Comparison of ENCODE assay signal across 26 mouse cellular contexts in the genomic region with DNA sequence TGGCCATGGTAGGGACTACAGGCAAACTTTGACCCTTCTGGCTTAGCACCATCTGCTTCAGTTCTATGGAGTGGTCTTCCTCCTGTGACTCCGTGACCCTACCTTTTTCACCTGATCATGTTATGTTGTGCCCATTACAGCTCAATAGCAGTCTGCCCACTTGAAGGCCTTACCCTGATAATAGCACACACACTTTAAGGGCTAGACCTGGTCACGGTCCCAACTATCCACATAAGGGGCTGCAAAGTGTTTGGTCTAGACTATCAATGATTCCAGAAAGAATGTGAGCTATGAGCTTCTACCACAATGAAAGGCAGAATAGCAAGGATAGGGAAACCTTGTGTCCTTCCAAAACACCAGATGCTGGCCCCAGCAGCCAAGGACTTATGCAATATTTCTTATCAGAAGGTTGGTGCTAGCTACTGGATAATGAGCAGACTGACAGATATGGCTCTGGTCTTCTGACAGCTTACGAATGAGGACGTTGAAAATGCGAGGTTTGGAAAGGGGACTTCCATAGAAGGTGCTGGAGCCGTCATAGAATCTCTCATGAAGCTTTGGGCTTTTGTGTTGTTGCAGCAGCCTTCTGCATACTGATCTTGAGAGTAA.
DNase-seq lines count a peak whose midpoint lies in the region; ATAC-seq and TF ChIP-seq lines count a peak whose summit lies in the region.
"Had no signal": no experiment of that assay in that cellular context is flagged by ENCODE, and none has a peak within 500 bp of the region (broad histone marks: within the 10 kb centered on the region; RNA-seq: fewer than 3 reads in every experiment).

No protein-coding gene starts in this region.

- H3K27ac ChIP-seq in heart, adult 2 months: no peak overlapping the region
- H3K27ac ChIP-seq in lung, embryonic 14.5 days (ENCODE audit: low read depth): no peak overlapping the region
- no peak overlapping the region for H3K27ac ChIP-seq in lung, embryonic 15.5 days
- H3K27ac ChIP-seq: embryonic facial prominence, embryonic 13.5 days; forebrain, embryonic 13.5 days; hindbrain, embryonic 15.5 days; kidney, postnatal 0 days; limb, embryonic 12.5 days had no signal

- intact Hi-C loops in heart, adult 2 months (cut with DNase I): no loop called here
- intact Hi-C loops in heart, postnatal 25 days (cut with DNase I): no loop called here
- intact Hi-C loops in left cerebral cortex, postnatal 4 days (cut with DNase I): no loop called here

- peak; percentile 49; the same call in 1 of the 2 replicates for ATAC-seq in lung, embryonic 14.5 days (ENCODE audit: insufficient read depth)
- peak; percentile 49; the same call in 1 of the 2 replicates for ATAC-seq in lung, embryonic 15.5 days (ENCODE audit: borderline replicate concordance, extremely low read depth, low FRiP score, low TSS enrichment)
- ATAC-seq: forebrain, embryonic 13.5 days; liver, postnatal 0 days had no signal

- no peak for TF ChIP-seq EP300 in heart, adult 2 months (IDR thresholded peaks at IDR 0.05; ENCODE audit: insufficient read depth, low read depth, low read length)

- H3K9me3 ChIP-seq in lung, embryonic 14.5 days (ENCODE audit: low read depth, low read length): no peaks in the 10 kb centered on the region
- no peaks in the 10 kb centered on the region for H3K9me3 ChIP-seq in lung, embryonic 15.5 days
- H3K9me3 ChIP-seq: embryonic facial prominence, embryonic 13.5 days; forebrain, embryonic 13.5 days; hindbrain, embryonic 15.5 days; limb, embryonic 12.5 days had no signal

- WGBS in heart, adult 2 months: 63% methylated on average over 6 of the region's 6 CpGs
- WGBS in lung, embryonic 14.5 days: 60% methylated on average over 6 of the region's 6 CpGs
- WGBS in lung, adult 2 months: 55% methylated on average over 6 of the region's 6 CpGs
- 54% methylated on average over 6 of the region's 6 CpGs for WGBS in lung, embryonic 15.5 days

- H3K27me3 ChIP-seq in heart, adult 2 months (ENCODE audit: control insufficient read depth, insufficient read depth, low read length): no peaks in the 10 kb centered on the region
- H3K27me3 ChIP-seq in lung, embryonic 14.5 days (ENCODE audit: insufficient read depth, low read length): no peaks in the 10 kb centered on the region
- H3K27me3 ChIP-seq in lung, embryonic 15.5 days: no peaks in the 10 kb centered on the region
- H3K27me3 ChIP-seq: embryonic facial prominence, embryonic 13.5 days; forebrain, embryonic 13.5 days; hindbrain, embryonic 15.5 days; limb, embryonic 12.5 days; megakaryocyte, embryonic 14.5 days had no signal

- no peak overlapping the region for H3K9ac ChIP-seq in heart, adult 2 months (ENCODE audit: low read depth, low read length)
- H3K9ac ChIP-seq in lung, embryonic 14.5 days: no peak overlapping the region
- no peak overlapping the region for H3K9ac ChIP-seq in lung, embryonic 15.5 days
- H3K9ac ChIP-seq: embryonic facial prominence, embryonic 13.5 days; forebrain, embryonic 13.5 days; hindbrain, embryonic 15.5 days; limb, embryonic 12.5 days; liver, postnatal 0 days had no signal

- H3K4me3 ChIP-seq in heart, adult 2 months: no peak overlapping the region
- H3K4me3 ChIP-seq in lung, embryonic 14.5 days (ENCODE audit: low read depth, low read length): no peak overlapping the region
- no peak overlapping the region for H3K4me3 ChIP-seq in lung, adult 2 months (replicated peaks; ENCODE audit: extremely low read depth, low read depth, low read length)
- no peak overlapping the region for H3K4me3 ChIP-seq in lung, embryonic 15.5 days
- H3K4me3 ChIP-seq: embryonic facial prominence, embryonic 13.5 days; erythroblast, embryonic 14.5 days; forebrain, embryonic 13.5 days; hindbrain, embryonic 15.5 days; limb, embryonic 12.5 days; megakaryocyte, embryonic 14.5 days had no signal

- TF ChIP-seq POLR2A in heart, adult 2 months (IDR thresholded peaks at IDR 0.05; ENCODE audit: insufficient read depth, low read depth, low read length): no peak
- TF ChIP-seq POLR2A in lung, adult 2 months (IDR thresholded peaks at IDR 0.05; ENCODE audit: borderline replicate concordance, extremely low read depth, low read depth, low read length): no peak

- peak; percentile 16 to 24 for DNase-seq in heart, adult 2 months
- no peak for DNase-seq in heart, postnatal 25 days (ENCODE audit: low spot score)
- DNase-seq in lung, embryonic 14.5 days: peak; percentile 61
- DNase-seq in lung, adult 2 months: no peak
- peak; percentile 39 for DNase-seq in lung, postnatal 10 days
- no peak for DNase-seq in left cerebral cortex, postnatal 4 days
- DNase-seq in kidney, postnatal 14 days: no peak
- DNase-seq: adrenal gland, postnatal 25 days; cerebellum, adult 8-10 months; cerebellum, postnatal 36 days; embryo, embryonic 11 days; gastrocnemius, postnatal 14 days; kidney, adult 2 months; liver, postnatal 0 days; right cerebral cortex, adult 18-20 months; right cerebral cortex, postnatal 4 days; thymus, postnatal 14 days had no signal

- H3K36me3 ChIP-seq in heart, adult 2 months (ENCODE audit: control insufficient read depth, insufficient read depth, low read length): no peaks in the 10 kb centered on the region
- H3K36me3 ChIP-seq in lung, embryonic 14.5 days (ENCODE audit: insufficient read depth): peaks cover 31% of the 10 kb centered on the region
- H3K36me3 ChIP-seq in lung, embryonic 15.5 days: peaks cover 15% of the 10 kb centered on the region; the same call in 1 of the 2 replicates

- H3K79me2 ChIP-seq in heart, adult 2 months (replicated peaks; ENCODE audit: control insufficient read depth, insufficient read depth, low read length): no peaks in the 10 kb centered on the region

- peaks cover 3% of the 10 kb centered on the region; the same call in 1 of the 2 replicates for H3K4me1 ChIP-seq in heart, adult 2 months (ENCODE audit: control insufficient read depth, insufficient read depth, low read length)
- no peaks in the 10 kb centered on the region for H3K4me1 ChIP-seq in lung, embryonic 14.5 days (ENCODE audit: insufficient read depth)
- peaks cover 3% of the 10 kb centered on the region for H3K4me1 ChIP-seq in lung, adult 2 months (ENCODE audit: control insufficient read depth, insufficient read depth, low read length)
- peaks cover 4% of the 10 kb centered on the region for H3K4me1 ChIP-seq in lung, embryonic 15.5 days
- H3K4me1 ChIP-seq: limb, embryonic 12.5 days; megakaryocyte, embryonic 14.5 days had no signal

- TF ChIP-seq CTCF in heart, adult 2 months (IDR thresholded peaks at IDR 0.05): no peak
- TF ChIP-seq CTCF in lung, embryonic 14.5 days (IDR thresholded peaks at IDR 0.05; ENCODE audit: low read depth): no peak
- no peak for TF ChIP-seq CTCF in lung, adult 2 months (IDR thresholded peaks at IDR 0.05; ENCODE audit: insufficient read depth, low read length)

- H3K4me2 ChIP-seq in lung, embryonic 14.5 days: no peak overlapping the region
- H3K4me2 ChIP-seq in lung, embryonic 15.5 days: no peak overlapping the region
- H3K4me2 ChIP-seq: embryonic facial prominence, embryonic 13.5 days; forebrain, embryonic 13.5 days; hindbrain, embryonic 15.5 days; limb, embryonic 12.5 days; liver, embryonic 11.5 days had no signal

Comparison
In these comparisons a context has a peak if more than half of its experiments do, and no peak if none do; other contexts are left out.
1. DNase-seq: peak in heart, adult 2 months (2 of 2), lung, embryonic 14.5 days (single experiment) and lung, postnatal 10 days (single experiment); none in heart, postnatal 25 days (single experiment), lung, adult 2 months (single experiment), left cerebral cortex, postnatal 4 days (single experiment) and kidney, postnatal 14 days (single experiment).